Mouse (Mus musculus): ENCODE data around the gene Tfam.

Gene Tfam

GRCm38 (mm10) chr10:71238240-71238554, at the start of gene Tfam:
Tfam (minus strand) TSS chr10:71238280.
- no peak for DNase-seq (ENCODE audit: low read depth, low spot score)

- peak; percentile 74 for DNase-seq (ENCODE audit: low read depth, low spot score)
Observed at GRCm38 (mm10) chr10:71285126-71285580, 47.1 kb upstream of the Tfam start, which contains the start of gene Ube2d1. Ube2d1 (minus strand) TSS chr10:71285262.

GRCm38 (mm10) chr10:71284511-71285125, 46.5 kb upstream of the Tfam start:
- no peak for DNase-seq (ENCODE audit: low read depth, low spot score)

GRCm38 (mm10) chr10:71284131-71284510, 46.0 kb upstream of the Tfam start:
- DNase-seq (ENCODE audit: low read depth, low spot score): no peak

GRCm38 (mm10) chr10:71273008-71273739, 35.1 kb upstream of the Tfam start:
- DNase-seq (ENCODE audit: low read depth, low spot score): no peak

- DNase-seq (ENCODE audit: low read depth, low spot score): no peak
Observed at GRCm38 (mm10) chr10:71267973-71268372, 29.9 kb upstream of the Tfam start.

- no peak for DNase-seq (ENCODE audit: low read depth, low spot score)
Observed at GRCm38 (mm10) chr10:71267511-71267910, 29.4 kb upstream of the Tfam start.

- no peak for DNase-seq (ENCODE audit: low read depth, low spot score)
Observed at GRCm38 (mm10) chr10:71265067-71265466, 27.0 kb upstream of the Tfam start.

GRCm38 (mm10) chr10:71261637-71262036, 23.6 kb upstream of the Tfam start:
- no peak for DNase-seq (ENCODE audit: low read depth, low spot score)

GRCm38 (mm10) chr10:71258943-71259342, 20.9 kb upstream of the Tfam start:
- DNase-seq (ENCODE audit: low read depth, low spot score): no peak

- DNase-seq (ENCODE audit: low read depth, low spot score): no peak
Observed at GRCm38 (mm10) chr10:71258516-71258915, 20.4 kb upstream of the Tfam start.

- DNase-seq (ENCODE audit: low read depth, low spot score): no peak
Observed at GRCm38 (mm10) chr10:71253147-71253546, 15.1 kb upstream of the Tfam start.

GRCm38 (mm10) chr10:71252421-71252820, 14.3 kb upstream of the Tfam start:
- no peak for DNase-seq (ENCODE audit: low read depth, low spot score)

GRCm38 (mm10) chr10:71251846-71252245, 13.8 kb upstream of the Tfam start:
- DNase-seq (ENCODE audit: low read depth, low spot score): no peak

- no peak for DNase-seq (ENCODE audit: low read depth, low spot score)
Observed at GRCm38 (mm10) chr10:71251256-71251655, 13.2 kb upstream of the Tfam start.

GRCm38 (mm10) chr10:71250472-71250871, 12.4 kb upstream of the Tfam start:
- DNase-seq (ENCODE audit: low read depth, low spot score): no peak

GRCm38 (mm10) chr10:71249086-71249880, 11.2 kb upstream of the Tfam start:
- DNase-seq (ENCODE audit: low read depth, low spot score): no peak

GRCm38 (mm10) chr10:71246956-71247355, 8.9 kb upstream of the Tfam start:
- DNase-seq (ENCODE audit: low read depth, low spot score): peak; percentile 32

GRCm38 (mm10) chr10:71239479-71240120, 1.5 kb upstream of the Tfam start:
- peak; percentile 87 for DNase-seq (ENCODE audit: low read depth, low spot score)

GRCm38 (mm10) chr10:71237516-71238239, 402 bp downstream of the Tfam start:
- peak; percentile 95 for DNase-seq (ENCODE audit: low read depth, low spot score)

GRCm38 (mm10) chr10:71234071-71234470, 4.0 kb downstream of the Tfam start:
- DNase-seq (ENCODE audit: low read depth, low spot score): no peak
